Mouse (Mus musculus) frontal cortex, postnatal 36 days (tissue): ENCODE measurements around the gene Parvb.

Source experiments
- DNase-seq, 2 experiments: peaks; one replicate each; pipeline ENCODE4 v3.0.0; 2022; ENCODE audit warnings: low spot score in 2 of 2

Parvb gene

DNA sequence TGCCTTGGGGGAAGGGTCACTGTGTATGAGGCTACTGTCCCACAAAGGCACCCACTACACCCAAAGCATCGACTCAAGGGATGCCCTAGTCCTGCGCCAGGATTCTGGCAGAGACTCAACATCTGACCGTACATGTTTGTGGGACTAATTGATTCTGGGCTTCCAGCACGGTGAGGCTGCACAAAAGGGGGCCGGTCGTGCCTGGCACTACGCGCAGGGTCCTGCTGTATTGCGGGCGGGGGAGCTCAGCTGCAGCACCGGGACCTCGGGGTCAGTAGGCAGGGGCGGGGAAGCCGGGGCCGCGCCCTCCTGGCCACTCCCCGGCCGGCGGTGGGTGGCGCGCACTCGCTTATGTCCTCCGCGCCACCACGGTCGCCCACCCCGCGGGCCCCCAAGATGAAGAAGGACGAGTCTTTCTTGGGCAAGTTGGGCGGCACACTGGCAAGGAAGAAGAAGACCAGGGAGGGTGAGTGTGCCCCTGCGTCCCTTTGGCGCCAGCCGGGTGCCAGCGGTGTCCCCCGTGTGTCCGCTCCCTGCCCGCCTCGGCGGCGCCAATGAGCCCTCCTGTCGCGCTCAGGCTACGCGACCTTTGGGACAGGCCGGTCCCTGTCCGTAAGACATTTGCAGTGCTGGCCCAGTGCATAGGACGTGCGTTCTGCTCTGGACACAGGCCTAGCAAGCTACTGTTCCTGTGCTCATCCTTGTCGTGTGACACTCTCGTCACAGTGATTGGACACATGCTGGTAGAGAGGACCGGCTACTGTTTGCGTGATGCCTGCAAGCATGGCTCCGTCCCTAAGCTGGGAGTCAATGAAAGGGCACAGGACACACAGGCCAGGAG lies at the start of gene Parvb:
Parvb (plus strand) TSS at position 323 of the 841 bp plus-strand sequence.
- peak; percentile 46 to 48 for DNase-seq

GRCm38 (mm10) chr15:84183967-84184366 lies 47.9 kb upstream of the Parvb start:
- DNase-seq = no peak

GRCm38 (mm10) chr15:84186196-84186595 lies 45.6 kb upstream of the Parvb start:
- no peak for DNase-seq

DNA sequence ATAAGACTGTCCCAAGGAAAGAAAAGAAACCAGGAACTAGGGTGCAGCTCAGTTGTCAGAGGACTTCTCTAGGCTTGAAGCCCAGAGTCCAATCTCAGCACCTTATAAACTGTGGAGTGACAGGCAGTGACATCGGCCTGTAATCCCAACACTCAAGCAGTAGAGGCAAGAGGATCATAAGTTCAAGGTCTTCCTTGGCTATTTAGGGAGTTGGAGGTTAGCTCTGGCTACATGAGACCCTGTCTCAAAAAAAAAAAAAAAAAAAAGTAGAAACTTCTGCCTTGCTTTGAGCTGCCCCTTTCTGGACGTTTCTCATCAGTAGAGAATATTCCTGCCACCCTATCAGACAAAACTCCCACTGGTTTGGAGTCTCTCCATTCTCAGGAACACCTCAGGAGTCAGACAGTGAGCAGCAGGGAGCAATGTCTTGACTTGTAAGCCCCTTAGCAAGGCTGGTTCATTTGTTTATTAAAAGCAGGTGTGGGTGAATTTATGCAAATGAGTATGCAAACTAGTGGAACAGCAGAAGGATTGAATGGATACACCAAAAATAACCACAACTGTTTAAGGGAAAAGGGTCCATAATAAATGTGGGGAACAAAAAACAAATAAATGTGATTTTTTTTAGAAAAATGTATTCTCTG lies 42.8 kb upstream of the Parvb start:
- no peak for DNase-seq

GRCm38 (mm10) chr15:84189881-84190280 lies 42.0 kb upstream of the Parvb start:
- DNase-seq = no peak

DNA sequence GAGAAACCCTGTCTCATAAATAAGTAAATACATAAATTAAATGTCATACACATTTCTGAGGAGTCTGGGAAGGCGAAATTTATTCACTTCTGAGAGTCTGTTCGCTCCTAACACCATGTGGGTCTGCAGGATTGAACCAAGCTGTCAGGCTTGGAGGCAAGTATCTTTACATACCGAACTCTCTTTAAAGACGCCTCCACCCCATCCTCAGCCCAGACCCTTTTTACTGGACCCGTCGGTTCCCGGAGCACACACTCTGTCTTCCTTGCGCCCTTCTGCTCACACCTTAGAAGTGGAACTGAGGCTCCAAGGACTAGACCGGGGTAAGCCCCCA lies 40.2 kb upstream of the Parvb start:
- DNase-seq = no peak

DNA sequence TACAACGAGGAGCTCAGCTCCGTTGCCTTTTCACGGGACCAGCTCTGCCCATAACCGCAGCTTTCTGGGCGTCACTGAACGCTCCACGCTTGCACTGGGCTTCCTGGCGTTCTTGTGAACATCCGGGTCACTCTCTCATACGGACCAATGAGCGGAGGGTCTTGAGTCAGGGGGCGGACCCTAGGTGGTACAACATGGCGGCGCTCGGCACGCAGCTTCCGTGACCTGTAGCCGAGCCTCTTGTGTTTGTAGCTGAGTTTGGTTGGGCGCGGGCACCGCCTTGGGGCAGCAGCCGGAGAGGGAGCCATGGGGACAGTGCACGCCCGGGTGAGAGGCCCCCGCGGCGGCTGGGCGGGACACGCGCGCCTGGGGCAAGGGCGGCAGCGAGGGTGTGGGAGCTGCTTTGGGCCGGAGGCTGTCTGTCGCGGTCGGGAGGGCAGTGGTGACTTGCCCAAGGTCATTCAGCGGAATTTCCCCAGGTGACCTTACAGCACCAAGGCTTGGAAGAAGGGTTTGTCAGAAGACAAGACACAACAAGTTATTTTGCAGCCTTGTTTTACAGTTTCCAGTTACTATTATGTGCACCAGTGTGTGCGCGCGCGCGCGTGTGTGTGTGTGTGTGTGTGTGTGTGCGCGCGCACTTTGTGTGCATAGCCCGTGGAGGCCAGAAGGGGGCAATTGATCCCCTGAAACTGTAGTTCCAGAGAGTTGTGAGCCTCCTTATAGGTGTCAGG lies 39.6 kb upstream of the Parvb start, which contains the start of gene Samm50:
Samm50 (plus strand) TSS at position 184 of the 734 bp plus-strand sequence.
- DNase-seq = peak; percentile 92 to 95

DNA sequence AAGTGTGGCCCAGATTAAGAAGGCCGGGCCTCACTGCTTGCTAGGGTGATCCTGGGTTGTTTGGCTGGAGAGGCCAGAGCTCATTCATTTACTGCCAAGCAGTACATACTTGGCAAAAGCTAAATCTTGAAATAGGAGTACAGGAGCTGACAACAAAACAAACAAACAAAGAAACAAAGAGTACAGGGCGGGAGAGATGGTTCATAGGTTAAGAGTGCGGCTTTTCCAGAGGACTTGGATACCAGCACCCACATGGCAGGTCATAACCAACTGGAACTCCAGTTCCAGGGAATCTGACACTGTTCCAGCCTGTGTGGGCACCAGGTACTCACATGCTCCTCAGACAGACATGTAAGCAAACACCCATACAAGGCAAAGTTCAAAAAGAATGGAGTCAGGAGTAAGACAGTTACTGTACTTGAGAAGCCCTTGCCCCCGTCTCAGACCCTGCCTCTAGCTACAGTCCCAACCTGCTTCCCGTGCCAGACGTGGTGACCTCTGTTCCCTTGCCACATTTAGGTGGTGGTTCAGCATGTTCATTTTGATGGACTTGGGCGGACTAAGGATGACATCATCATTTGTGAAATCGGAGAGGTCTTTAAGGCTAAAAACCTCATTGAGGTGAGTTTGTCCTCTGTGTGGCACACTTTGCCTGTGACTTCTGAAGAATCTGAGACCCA lies 35.2 kb upstream of the Parvb start:
- DNase-seq = no peak

DNA sequence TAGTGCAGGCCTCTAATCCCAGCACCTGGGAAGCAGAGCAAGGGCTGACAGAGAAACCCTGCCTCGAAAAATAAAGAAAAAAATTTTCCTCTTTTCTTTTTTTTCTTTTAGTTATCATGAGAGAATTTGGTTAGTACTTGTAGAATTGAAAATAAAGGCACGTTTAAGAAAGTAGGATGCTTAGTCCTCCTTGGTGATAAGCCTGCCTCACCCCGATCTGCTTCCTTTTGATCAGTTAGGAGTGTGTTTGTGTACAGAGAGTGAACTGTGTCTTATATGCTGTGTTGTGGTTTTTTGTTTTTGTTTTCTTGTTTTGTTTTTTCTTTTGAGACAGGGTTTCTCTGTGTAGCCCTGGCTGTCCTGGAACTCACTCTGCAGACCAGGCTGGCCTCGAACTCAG lies 24.5 kb upstream of the Parvb start:
- DNase-seq = no peak

GRCm38 (mm10) chr15:84209517-84210412 lies 22.1 kb upstream of the Parvb start:
- DNase-seq = no peak

- DNase-seq = no peak
Observed at GRCm38 (mm10) chr15:84210461-84210860, 21.4 kb upstream of the Parvb start.

- no peak for DNase-seq
Observed at GRCm38 (mm10) chr15:84210941-84211340, 20.9 kb upstream of the Parvb start.

- no peak for DNase-seq
Observed at GRCm38 (mm10) chr15:84211564-84211963, 20.3 kb upstream of the Parvb start.

DNA sequence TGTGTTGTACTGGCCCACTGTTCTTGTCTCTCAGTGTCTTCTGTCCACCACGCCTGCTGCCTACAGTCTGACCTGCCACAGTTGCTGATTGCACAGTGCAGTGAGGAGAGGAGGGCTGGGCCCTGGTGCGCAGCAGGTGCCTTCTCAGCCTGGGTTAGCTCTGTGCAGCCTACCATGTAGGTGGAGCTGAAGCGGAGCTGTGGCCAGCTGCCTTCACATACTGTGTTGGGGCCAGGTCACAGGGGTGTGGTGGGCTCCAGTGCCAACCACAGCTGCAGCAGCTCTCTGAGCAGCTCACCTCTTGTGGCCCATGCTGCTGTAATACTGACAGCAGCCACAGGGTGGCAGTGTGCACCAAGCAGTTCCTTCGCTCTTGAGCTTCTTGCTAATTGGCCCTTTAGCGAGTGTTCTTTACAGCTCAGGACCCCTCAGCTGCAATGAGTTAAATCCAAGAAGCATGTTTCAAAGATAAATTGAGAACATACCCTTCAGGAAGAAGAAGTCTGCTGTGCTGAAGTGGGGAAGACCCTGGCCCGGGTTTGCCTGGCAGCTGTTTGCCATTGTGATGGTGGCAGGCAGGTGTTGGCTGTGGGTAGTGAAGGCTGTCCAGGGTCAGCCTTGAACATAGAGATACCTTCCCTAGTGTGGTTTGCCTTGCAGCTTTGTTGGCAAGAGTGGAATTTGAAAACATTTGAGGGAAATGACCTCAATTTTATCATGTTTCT lies 19.6 kb upstream of the Parvb start:
- DNase-seq = peak; percentile 88 to 90

DNA sequence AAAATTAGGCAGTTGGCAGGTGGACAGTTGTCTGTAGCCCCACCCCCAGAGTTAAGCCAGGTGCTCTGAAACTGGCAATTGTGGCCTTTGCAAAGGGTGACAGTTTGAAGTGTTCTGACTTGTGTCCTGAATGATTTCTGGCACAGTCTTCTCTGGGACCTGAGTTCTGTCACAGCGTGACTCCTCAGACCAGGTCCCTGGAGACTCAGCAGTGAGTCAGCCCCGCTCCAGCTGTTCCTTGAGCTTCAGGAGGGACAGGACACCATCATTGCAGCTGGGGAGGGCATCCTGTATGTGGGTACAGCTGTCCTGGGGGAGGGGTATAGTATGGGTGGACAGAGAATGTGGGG lies 19.1 kb upstream of the Parvb start:
- no peak for DNase-seq

DNA sequence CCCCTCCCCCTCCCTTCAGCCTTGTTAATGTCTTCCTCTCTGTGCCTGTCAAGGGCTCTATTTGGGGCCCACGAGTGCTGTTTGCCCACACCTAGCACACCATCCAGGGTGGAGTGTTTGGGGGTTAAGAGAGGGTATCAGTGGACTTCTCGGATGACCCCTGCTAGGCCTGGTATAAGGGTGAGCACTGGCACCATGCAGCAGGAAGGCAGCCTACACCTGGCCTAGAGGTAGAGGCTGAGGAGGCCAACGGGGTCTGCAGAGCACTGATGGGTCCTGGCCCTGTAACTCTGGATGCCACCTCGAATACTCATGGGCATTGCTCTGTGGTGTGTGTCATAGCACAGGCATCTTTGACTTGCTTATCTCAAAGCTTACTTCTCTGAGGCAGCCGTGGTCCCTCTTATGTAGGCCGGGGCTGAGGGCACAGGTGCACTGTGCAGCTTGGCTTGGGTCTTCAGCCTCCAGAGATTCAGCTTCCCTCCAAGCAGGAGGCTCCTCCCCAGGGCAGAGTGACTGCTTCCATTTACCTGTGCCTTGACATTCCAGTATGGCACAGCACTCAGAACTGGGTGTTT lies 18.6 kb upstream of the Parvb start:
- DNase-seq = no peak

- no peak for DNase-seq
Observed at GRCm38 (mm10) chr15:84214476-84214875, 17.4 kb upstream of the Parvb start.

- no peak for DNase-seq
Observed at GRCm38 (mm10) chr15:84215273-84215672, 16.6 kb upstream of the Parvb start.

DNA sequence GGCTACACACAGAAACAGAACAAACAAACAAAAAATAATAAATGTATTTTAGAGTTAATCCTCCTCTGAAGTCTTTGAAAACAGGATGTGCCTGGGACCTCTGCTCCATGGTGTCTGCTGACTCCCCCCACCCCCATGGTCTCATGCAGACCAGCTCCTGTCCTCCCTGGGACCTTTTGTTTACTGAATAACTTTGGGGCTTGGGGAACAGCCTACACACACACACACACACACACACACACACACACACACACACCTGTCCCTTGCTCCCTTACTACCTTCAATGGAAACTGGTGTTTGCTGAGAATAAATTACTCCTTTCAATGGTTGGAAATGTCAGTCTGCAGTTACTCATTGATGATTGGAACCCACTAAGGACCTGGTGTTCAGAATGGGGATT lies 15.8 kb upstream of the Parvb start:
- no peak for DNase-seq

DNA sequence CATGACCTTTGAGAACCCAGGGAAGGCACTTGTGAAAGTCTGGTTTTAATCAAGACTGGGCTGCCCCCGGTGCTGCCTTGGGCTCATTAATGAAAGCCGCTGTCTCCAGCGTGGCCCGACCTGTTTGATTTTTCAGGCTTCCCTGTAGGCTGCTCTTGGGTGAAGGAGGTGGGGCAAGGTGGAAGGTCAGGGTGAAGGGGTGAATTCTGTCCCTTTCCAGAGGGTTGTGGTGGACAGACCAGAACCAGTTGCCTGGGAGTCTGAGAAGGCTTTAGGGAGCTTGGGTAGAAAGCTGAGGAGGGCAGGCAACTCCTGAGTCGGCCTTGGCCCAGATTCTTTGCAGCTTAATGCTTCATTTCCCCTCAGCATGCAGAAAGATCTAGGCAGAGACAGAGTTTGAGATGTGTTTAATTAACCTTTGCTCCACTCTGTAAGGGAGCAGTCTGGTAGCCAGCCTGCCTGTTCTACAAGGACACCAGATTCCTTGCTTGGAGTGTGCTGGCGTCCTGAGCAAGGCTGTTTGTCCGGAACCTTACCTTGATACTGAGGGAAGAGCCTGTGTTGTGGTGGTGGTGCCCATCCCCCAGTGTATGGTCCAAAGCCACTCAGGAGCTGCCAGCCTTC lies 15.3 kb upstream of the Parvb start:
- DNase-seq = no peak
